Mouse (Mus musculus): ENCODE results near the gene Map4k4.

The Map4k4 gene

GRCm38 (mm10) chr1:40033743-40034420 lies 133.2 kb downstream of the Map4k4 start:
- no peak for DNase-seq (ENCODE audit: low spot score in 2 of 2)

GRCm38 (mm10) chr1:40037831-40038230 lies 137.1 kb downstream of the Map4k4 start:
- DNase-seq (ENCODE audit: low spot score in 2 of 2): no peak

GRCm38 (mm10) chr1:40045686-40046085 lies 145.0 kb downstream of the Map4k4 start:
- DNase-seq (ENCODE audit: low spot score in 2 of 2): no peak

- no peak for DNase-seq (ENCODE audit: low spot score in 2 of 2)
Observed at GRCm38 (mm10) chr1:40046600-40046999, 145.9 kb downstream of the Map4k4 start.

GRCm38 (mm10) chr1:40051157-40051556 lies 150.4 kb downstream of the Map4k4 start:
- DNase-seq (ENCODE audit: low spot score in 2 of 2): peak; percentile 19 to 36

- no peak for DNase-seq (ENCODE audit: low spot score in 2 of 2)
Observed at GRCm38 (mm10) chr1:40052156-40052555, 151.4 kb downstream of the Map4k4 start.

- DNase-seq (ENCODE audit: low spot score in 2 of 2): no peak
Observed at GRCm38 (mm10) chr1:40053071-40053470, 152.4 kb downstream of the Map4k4 start.

- DNase-seq (ENCODE audit: low spot score in 2 of 2): no peak
Observed at GRCm38 (mm10) chr1:40055051-40055450, 154.3 kb downstream of the Map4k4 start.

- DNase-seq (ENCODE audit: low spot score in 2 of 2): no peak
Observed at GRCm38 (mm10) chr1:40055963-40056362, 155.2 kb downstream of the Map4k4 start.

- DNase-seq (ENCODE audit: low spot score in 2 of 2): no peak
Observed at GRCm38 (mm10) chr1:40057351-40057750, 156.6 kb downstream of the Map4k4 start.

- no peak for DNase-seq (ENCODE audit: low spot score in 2 of 2)
Observed at GRCm38 (mm10) chr1:40058013-40058412, 157.3 kb downstream of the Map4k4 start.

- DNase-seq (ENCODE audit: low spot score in 2 of 2): no peak
Observed at GRCm38 (mm10) chr1:40059122-40059774, 158.5 kb downstream of the Map4k4 start.

- no peak for DNase-seq (ENCODE audit: low spot score in 2 of 2)
Observed at GRCm38 (mm10) chr1:40061359-40061758, 160.6 kb downstream of the Map4k4 start.

GRCm38 (mm10) chr1:40063409-40063808 lies 162.7 kb downstream of the Map4k4 start:
- no peak for DNase-seq (ENCODE audit: low spot score in 2 of 2)

- DNase-seq (ENCODE audit: low spot score in 2 of 2): no peak
Observed at GRCm38 (mm10) chr1:40064508-40064907, 163.8 kb downstream of the Map4k4 start.

GRCm38 (mm10) chr1:40072558-40072957 lies 171.8 kb downstream of the Map4k4 start:
- no peak for DNase-seq (ENCODE audit: low spot score in 2 of 2)

GRCm38 (mm10) chr1:40073779-40074178 lies 173.1 kb downstream of the Map4k4 start, which contains the start of gene Il1r2:
Il1r2 (plus strand) TSS chr1:40074079.
- DNase-seq (ENCODE audit: low spot score in 2 of 2): no peak
